Mouse (Mus musculus) C2C12 (cell line): Measurements from ENCODE around the gene Cyp27a1. TPM values are rescaled to one million over a fixed set of nuclear protein-coding genes. Genes with fewer than 3 reads are reported as not detected.

ENCODE experiments used
- H3K27me3 ChIP-seq: one replicate; pipeline ENCODE4 v1.6.1; 2011; ENCODE audit not compliant: control insufficient read depth, insufficient read depth, insufficient read length
- H3K36me3 ChIP-seq: one replicate; pipeline ENCODE4 v1.6.1; 2011; ENCODE audit not compliant: control insufficient read depth, insufficient read depth
- H3K4me3 ChIP-seq: one replicate; pipeline ENCODE4 v1.5.1; 2011; ENCODE audit warnings: mild to moderate bottlenecking, control low read depth; ENCODE audit not compliant: poor library complexity, insufficient read depth, severe bottlenecking
- H3K79me2 ChIP-seq: one replicate; pipeline ENCODE4 v1.6.1; 2011; ENCODE audit not compliant: control insufficient read depth, insufficient read depth
- H3K79me3 ChIP-seq: one replicate; pipeline ENCODE4 v1.6.1; 2011; ENCODE audit warnings: low read depth, control low read depth
- H3ac ChIP-seq: one replicate; pipeline ENCODE3; 2011; ENCODE audit warnings: low read depth; ENCODE audit not compliant: control insufficient read depth, insufficient read length
- CEBPB ChIP-seq: IDR thresholded peaks from one replicate; pipeline ENCODE4 v1.6.1; 2011; ENCODE audit warnings: low read depth, mild to moderate bottlenecking, control low read depth, moderate library complexity
- CTCF ChIP-seq: IDR thresholded peaks from one replicate; pipeline ENCODE4 v1.5.1; 2011; ENCODE audit not compliant: control insufficient read depth, insufficient read depth, insufficient read length
- FOSL1 ChIP-seq: IDR thresholded peaks from one replicate; pipeline ENCODE4 v1.8.0; 2011; ENCODE audit warnings: mild to moderate bottlenecking, low read length; ENCODE audit not compliant: poor library complexity, insufficient read depth, severe bottlenecking
- MAX ChIP-seq: IDR thresholded peaks from one replicate; pipeline ENCODE4 v1.6.1; 2011; ENCODE audit warnings: mild to moderate bottlenecking, control low read depth
- MYOD1 ChIP-seq: IDR thresholded peaks from one replicate; pipeline ENCODE4 v1.6.1; 2011; ENCODE audit warnings: low read depth; ENCODE audit not compliant: control insufficient read depth, insufficient read length
- MYOG ChIP-seq: IDR thresholded peaks from one replicate; pipeline ENCODE4 v1.6.1; 2011; ENCODE audit not compliant: control insufficient read depth, insufficient read length; ENCODE audit errors: extremely low read depth
- USF1 ChIP-seq: IDR thresholded peaks from one replicate; pipeline ENCODE4 v1.6.1; 2011; ENCODE audit warnings: low read depth, mild to moderate bottlenecking, control low read depth, moderate library complexity
- polyA plus RNA-seq: library from polyadenylated mRNA; unstranded; fragments of >200 nt; fragmentation: generic; extraction: Trizol; gene quantifications from one replicate; pipeline ENCODE4 v1.2.1, GENCODE M21; 2012; ENCODE audit warnings: missing spikeins

The Cyp27a1 gene
- polyA plus RNA-seq, 1 experiment: 0.05 TPM

DNA sequence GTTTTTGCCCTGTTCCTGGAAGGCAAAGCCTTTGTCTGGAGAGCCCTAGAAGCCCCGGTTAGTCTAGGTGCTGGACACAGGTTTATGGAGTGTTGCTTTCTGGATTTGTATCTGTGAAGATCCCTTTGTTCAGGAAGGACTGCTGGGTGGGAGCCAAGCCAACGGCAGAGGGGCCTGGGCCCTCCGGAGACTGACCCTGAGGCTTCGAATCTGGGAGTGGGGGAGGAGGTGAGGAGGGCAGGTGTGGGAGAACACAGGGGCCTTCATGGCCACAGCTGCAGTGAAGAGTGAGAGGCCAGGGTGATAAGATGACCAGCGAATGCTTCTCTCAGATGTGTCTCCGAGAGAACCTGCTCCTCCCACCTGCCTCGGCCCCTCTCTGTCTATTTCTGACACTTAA, 60.7 kb downstream of the Cyp27a1 start:
- H3K79me2 ChIP-seq: no peaks in the 10 kb centered on the region
- H3K4me3 ChIP-seq: no peak overlapping the region
- H3K27me3 ChIP-seq: peaks cover 16% of the 10 kb centered on the region
- H3K36me3 ChIP-seq: no peaks in the 10 kb centered on the region
- H3ac ChIP-seq: no peak overlapping the region
- TF ChIP-seq MYOG: no peak
- no peaks in the 10 kb centered on the region for H3K79me3 ChIP-seq

DNA sequence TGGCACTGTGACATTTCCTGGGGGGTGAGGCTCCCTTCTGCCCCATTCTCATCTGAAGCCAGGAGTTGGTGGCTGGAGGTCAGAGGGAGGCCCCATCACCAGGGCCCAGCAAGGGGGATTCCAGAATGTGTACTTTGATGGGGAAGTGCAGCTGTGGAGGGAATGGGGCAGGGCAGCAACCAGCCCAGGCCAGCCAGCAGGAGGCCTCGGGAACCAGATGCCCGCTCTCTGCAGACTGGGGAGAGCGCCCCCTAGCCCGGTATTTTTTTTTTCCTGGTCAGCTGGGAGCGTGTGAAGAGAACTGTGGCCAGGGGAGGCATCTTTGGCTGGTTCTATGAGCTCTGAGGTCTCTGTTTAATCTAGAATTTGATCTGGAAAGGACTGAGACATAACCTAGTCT, 62.4 kb downstream of the Cyp27a1 start:
- H3ac ChIP-seq: no peak overlapping the region
- H3K27me3 ChIP-seq: peaks cover 5% of the 10 kb centered on the region
- H3K4me3 ChIP-seq: no peak overlapping the region
- TF ChIP-seq USF1 (no peak), CTCF (peak; percentile 52), MYOG (no peak)
- no peaks in the 10 kb centered on the region for H3K79me2 ChIP-seq
- no peaks in the 10 kb centered on the region for H3K79me3 ChIP-seq
- no peaks in the 10 kb centered on the region for H3K36me3 ChIP-seq

DNA sequence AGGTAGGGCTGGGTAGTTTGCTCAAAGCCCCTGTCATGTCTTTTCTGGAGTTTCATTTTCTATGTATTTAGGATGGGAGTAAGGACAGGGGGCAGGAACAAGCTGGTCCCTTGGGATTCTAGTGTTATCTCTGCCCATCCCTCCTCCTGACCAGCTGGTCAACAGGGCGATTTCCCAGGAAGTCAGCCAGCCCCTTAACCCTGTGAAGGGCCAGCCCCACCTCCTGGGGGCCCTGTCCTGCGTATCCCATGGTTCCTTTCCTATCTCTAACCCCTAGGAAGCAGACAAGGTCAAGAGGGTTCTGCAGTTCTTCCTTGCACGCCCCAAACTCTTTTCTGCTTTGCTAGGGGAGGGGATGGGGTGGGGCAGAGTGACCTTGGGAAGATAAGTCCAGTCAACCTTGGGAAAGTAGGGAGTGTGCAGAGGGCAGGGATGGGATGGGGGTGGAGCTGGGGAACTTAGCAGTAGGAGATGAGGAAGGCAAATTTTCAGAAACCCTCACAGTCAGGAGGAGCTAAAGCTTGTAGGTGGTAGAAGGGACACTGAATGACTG, 65.6 kb downstream of the Cyp27a1 start:
- no peaks in the 10 kb centered on the region for H3K79me3 ChIP-seq

GRCm38 (mm10) chr1:74782045-74782444, 68.7 kb downstream of the Cyp27a1 start:
- Histone ChIP-seq H3K79me2 (no peaks in the 10 kb centered on the region), H3ac (no peak overlapping the region), H3K27me3 (peaks cover 6% of the 10 kb centered on the region), H3K4me3 (no peak overlapping the region), H3K36me3 (no peaks in the 10 kb centered on the region), H3K79me3 (no peaks in the 10 kb centered on the region)
- TF ChIP-seq CTCF (no peak), USF1 (no peak), MYOD1 (no peak), MYOG (no peak), CEBPB (no peak), MAX (no peak), FOSL1 (no peak)

More for the DNA sequence above, 65.6 kb downstream of the Cyp27a1 start:
- no peak overlapping the region for H3K4me3 ChIP-seq
- H3K36me3 ChIP-seq: no peaks in the 10 kb centered on the region
- no peak overlapping the region for H3ac ChIP-seq
- H3K79me2 ChIP-seq: no peaks in the 10 kb centered on the region
- H3K27me3 ChIP-seq: peaks cover 6% of the 10 kb centered on the region
- no peak for TF ChIP-seq MAX
- TF ChIP-seq USF1: no peak
- no peak for TF ChIP-seq MYOD1
- no peak for TF ChIP-seq CTCF
- TF ChIP-seq FOSL1: no peak
- TF ChIP-seq MYOG: no peak
- TF ChIP-seq CEBPB: no peak

GRCm38 (mm10) chr1:74783554-74783953, 70.2 kb downstream of the Cyp27a1 start:
- H3K79me3 ChIP-seq: no peaks in the 10 kb centered on the region
- H3K79me2 ChIP-seq: no peaks in the 10 kb centered on the region
- no peak overlapping the region for H3K4me3 ChIP-seq
- no peak overlapping the region for H3ac ChIP-seq
- H3K27me3 ChIP-seq: peaks cover 6% of the 10 kb centered on the region
- H3K36me3 ChIP-seq: no peaks in the 10 kb centered on the region
- TF ChIP-seq MYOG (no peak), FOSL1 (no peak), CTCF (no peak), USF1 (no peak), CEBPB (no peak), MAX (no peak), MYOD1 (no peak)

- no peak overlapping the region for H3K4me3 ChIP-seq
These were observed 70.8 kb downstream of the Cyp27a1 start for GRCm38 (mm10) chr1:74784041-74784759.

More at GRCm38 (mm10) chr1:74784041-74784759, 70.8 kb downstream of the Cyp27a1 start:
- Histone ChIP-seq H3K79me3 (no peaks in the 10 kb centered on the region), H3K27me3 (peaks cover 6% of the 10 kb centered on the region), H3ac (no peak overlapping the region), H3K36me3 (no peaks in the 10 kb centered on the region), H3K79me2 (no peaks in the 10 kb centered on the region)
- no peak for TF ChIP-seq FOSL1
- peak; percentile 47 for TF ChIP-seq CTCF
- no peak for TF ChIP-seq MYOD1
- no peak for TF ChIP-seq USF1
- no peak for TF ChIP-seq MYOG
- no peak for TF ChIP-seq CEBPB
